Mouse (Mus musculus): ENCODE data around the gene Ddx42.
A peak's percentile ranks its signal among the peaks of the same experiment; 100 is the strongest.
"Not testable (repeated sequence)": the region's sequence is repeated elsewhere in the genome, so short reads cannot be mapped to it uniquely, and the experiment has no call there.

Gene Ddx42

DNA sequence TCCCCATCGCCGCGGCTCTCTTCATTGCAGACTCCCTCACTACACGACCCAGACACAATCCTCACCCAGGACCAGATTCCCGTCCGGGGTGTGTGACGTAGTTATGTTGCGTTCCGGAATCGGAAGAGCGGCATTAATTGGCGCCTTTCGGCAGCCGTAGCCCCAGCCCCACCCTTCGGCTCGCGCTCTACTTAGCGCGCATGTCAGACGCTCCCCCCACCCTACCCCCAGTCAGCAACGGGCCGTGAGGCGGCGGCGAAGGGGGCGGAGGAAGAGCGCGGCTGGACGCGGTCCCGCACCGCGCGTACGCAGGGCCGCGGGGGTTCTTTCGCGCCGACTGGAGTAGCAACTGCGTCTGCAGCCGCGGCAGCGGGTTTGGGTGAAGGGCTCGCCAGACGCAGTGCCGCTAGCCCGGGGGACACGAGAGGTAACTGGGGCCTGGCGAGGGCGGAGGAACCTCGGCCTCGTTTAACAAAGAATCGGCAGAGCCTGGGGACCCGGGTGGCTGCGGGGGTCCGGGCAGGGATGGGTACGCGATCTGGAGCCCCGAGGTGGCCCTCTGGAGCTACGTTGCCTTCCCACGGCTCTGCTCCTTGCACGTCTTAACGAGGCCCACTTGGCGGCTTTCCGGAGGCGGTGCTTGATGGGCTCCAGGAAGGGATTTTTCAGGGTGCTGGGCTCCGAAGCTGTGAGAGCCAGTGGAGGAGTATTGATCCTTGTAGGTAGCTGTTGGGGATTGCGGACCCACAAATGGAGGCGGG lies at the start of gene Ddx42:
Gene Ddx42 (plus strand): TSS at position 197 of the 761 bp plus-strand sequence.
- DNase-seq (ENCODE audit: low spot score): peak; percentile 98

DNA sequence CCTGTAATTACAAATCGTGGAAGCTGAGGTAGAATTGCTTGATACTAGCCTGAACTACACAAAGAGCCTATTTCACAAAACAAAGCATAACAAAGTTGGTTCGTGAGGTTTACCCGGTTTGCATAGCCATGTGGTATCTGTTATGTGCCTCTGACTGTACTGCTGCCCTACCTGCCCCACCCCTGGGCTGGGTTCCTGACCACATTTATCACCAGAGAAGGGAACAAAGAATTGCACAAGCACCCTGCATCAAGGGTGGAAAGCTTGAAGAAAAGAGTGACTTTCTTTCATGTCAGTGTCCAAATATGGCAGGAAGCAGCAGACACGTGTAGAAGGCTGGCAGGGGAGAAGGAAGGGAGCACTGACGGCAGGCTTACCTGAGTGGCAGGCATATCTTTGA lies 49.3 kb upstream of the Ddx42 start:
- DNase-seq (ENCODE audit: low spot score): no peak

GRCm38 (mm10) chr11:106170807-106171206 lies 45.9 kb upstream of the Ddx42 start:
- no peak for DNase-seq (ENCODE audit: low spot score)

- DNase-seq (ENCODE audit: low spot score): no peak
These were observed 43.5 kb upstream of the Ddx42 start for GRCm38 (mm10) chr11:106173228-106173627.

DNA sequence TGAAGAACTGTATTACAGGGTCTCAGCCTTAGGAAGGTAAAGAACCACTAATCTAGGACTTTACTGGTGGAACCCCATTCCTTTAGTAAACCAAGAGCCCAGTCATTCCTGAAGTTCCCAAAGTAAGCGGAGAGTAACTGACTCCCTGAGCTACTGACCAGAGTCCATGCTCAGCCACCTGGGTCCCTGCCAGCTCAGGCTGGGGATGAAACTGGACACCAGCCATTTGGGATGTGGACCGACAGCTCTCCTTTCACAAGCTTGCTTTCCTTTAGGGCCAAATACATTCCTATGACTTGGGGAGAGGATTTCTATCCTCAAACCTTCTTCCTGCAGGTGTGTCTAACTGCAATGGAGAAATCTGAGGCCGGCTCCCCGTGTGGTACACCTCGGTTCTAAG lies 42.4 kb upstream of the Ddx42 start:
- peak; percentile 72 for DNase-seq (ENCODE audit: low spot score)

DNA sequence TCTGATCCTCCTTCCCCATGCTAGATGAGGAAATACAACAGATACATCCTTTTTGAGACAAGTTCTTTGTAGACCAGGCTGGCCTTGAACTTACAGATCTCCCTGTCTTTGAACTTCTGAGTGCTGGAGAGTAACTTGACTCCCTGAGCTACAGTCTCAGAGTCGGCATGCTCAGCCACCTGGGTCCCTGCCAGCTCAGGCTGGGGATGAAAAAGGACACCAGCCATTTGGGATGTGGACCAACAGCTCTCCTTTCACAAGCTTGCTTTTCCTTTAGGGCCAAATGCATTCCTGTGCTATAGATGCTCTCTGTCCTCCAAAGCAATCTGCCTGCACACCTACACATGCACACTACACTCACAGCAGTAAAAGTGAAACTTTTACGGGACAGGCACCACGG lies 41.6 kb upstream of the Ddx42 start:
- no peak for DNase-seq (ENCODE audit: low spot score)

GRCm38 (mm10) chr11:106176372-106176771 lies 40.4 kb upstream of the Ddx42 start:
- no peak for DNase-seq (ENCODE audit: low spot score)

DNA sequence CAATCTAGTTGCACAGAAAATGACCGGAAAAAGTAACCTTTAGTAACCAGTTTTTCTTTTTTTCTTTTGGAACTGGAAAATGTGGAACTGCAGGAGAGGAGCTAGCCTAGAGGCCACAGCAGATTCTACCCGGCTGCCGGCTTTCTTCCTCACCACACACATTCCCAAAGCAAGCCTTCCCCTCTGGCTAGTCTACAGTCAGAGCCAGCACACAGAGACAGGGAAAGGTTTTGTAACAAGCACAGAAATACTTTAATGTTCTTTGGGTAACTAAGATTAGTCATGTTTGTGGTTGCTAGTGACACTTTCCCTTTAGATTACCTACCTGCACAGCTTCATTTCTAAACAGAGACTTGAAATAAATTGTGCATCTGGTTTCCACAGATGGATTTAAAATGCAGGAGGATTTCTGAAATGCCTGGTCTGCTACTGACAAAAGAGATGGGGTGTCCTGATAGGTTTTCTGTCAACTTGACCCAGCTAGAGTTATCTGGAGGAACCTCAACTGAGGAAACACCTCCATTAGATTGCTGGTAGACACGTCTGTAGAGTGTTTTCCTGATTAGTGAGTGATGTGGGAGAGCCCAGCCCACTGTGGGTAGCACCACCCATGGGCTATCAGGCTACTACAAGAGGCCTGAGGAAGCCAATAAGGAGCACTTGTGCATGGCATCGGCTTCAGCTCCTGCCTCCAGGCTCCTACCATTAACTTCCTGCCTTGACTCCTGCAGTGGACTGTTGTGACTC lies 38.5 kb upstream of the Ddx42 start:
- no peak for DNase-seq (ENCODE audit: low spot score)

- DNase-seq (ENCODE audit: low spot score): no peak
These were observed 36.8 kb upstream of the Ddx42 start for GRCm38 (mm10) chr11:106179711-106180448.

DNA sequence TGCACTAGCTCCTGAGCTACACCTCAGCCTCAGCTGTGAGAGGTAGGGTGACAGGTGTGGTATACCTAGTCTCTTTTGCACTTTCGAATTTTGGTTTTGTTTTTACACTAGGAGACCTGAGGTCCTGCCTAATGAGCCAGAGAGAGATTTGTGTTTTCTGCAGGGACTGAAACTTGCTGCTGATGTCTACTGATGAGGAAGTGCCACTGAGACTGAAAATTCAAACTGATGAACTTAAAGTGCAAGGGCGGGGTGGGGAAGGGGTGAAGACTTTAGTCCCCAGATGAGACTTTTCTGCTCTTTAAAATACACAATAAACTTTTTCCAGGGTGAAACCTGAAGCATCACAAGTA lies 36.3 kb upstream of the Ddx42 start:
- no peak for DNase-seq (ENCODE audit: low spot score)

DNA sequence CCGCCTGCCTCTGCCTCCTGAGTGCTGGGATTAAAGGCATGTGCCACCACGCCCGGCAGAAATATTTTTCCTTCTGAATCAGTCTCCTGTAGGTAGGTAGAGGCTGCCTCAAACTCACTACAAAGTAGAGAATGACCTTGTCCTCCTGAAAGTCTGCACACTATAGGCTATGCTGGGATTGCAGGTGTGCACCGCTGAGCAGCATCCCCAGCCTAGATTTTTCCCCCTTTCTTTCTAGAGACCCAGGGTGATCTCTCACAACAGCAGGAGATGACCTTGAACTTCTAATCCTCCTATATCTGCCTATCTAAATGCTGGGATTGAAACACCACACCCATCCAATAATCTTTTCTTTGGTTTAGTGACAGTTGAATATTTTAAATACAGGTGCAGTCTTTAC lies 29.4 kb upstream of the Ddx42 start:
- no peak for DNase-seq (ENCODE audit: low spot score)

DNA sequence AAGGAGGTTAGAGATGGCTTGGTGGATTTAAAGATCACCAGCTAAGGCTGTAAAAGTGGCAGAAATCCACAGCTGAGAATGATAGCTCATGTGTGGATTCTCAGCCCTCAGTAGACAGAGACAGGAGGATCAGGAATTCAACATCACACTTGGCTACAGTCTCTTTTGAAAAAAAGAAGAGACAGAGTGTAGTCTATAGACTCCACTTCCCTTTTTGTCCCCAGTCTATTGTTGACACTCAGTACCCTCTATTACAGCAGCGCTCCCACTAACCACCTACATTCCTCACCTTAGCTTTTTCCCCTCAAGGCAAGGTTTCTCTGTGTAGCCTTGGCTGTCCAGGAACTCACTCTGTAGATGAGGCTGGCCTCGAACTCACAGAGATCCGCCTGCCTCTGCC lies 25.0 kb upstream of the Ddx42 start:
- no peak for DNase-seq (ENCODE audit: low spot score)

DNA sequence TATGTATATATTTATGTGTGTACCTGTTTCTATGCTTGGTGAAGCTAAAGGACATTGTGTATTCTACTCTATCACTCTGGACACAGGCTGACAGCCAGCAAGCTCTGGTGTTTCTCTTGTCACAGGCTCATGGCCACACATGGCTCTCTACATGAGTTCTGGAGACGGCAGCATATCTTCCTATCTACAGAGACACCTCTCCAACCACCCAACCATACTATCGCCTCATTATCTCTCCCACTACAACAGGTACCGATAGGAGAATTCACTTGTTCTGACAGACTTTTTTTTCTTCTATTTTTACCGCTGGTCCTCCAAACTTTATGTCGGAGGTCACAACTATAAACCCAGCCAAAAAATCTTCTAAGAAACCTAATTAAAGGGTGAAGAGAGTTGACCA lies 24.5 kb upstream of the Ddx42 start:
- DNase-seq (ENCODE audit: low spot score): no peak

DNA sequence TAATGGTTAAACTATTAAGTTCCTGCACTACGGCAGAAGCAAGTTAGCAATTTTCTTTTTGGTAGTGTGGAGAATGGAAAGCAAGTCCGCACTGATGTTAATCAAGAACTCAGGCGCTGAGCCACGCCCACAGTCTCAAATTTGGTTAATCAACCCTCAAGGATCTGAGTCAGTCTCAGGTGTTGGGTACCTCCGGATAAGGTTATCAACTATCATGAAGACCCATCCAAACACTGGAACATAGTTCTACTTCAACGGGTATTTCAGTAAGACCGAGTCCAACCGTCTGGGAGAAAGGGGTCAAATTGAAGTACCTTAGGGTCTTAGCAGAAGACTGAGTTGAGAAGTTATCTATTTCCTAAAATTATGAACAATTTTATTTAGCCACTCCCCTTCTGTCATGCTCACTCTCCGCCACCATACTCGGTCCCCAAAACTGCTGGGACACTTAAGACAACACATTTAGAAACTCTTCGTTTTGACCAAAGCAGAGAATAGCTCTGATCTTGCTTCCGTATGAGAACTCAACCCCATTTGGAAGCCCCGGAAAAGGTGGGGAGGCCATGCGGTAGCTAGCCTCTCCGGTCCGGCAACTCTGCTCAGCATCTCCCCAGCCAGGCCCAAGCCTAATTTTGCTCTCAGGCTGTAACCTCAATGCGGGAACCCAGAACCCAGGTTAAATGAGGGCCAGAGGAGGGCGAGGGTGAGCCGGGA lies 23.9 kb upstream of the Ddx42 start:
- no peak for DNase-seq (ENCODE audit: low spot score)

GRCm38 (mm10) chr11:106193371-106194154 lies 23.2 kb upstream of the Ddx42 start:
- DNase-seq (ENCODE audit: low spot score): peak; percentile 99

- DNase-seq (ENCODE audit: low spot score): no peak
These were observed 22.6 kb upstream of the Ddx42 start for GRCm38 (mm10) chr11:106194155-106194541.

- DNase-seq (ENCODE audit: low spot score): no peak
These were observed 21.8 kb upstream of the Ddx42 start for GRCm38 (mm10) chr11:106194891-106195290.

DNA sequence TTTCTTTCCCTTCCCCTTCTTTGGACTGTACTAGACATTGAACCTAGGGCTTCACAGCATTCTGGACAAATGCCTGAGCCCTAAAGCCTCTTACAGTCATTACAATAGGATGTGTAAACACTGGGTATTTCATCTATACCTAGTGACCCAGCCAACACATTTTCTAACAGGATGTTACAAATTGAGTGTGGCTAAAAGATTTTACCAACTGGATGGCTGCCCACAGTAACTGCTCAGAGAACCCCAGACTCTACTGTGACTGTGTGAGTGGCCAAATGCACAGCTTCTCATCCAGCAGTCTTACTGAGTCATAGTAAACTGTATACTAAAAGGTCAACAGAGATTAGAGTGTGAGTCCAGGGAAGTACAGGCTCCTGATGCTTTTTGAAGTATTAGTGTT lies 21.4 kb upstream of the Ddx42 start:
- peak; percentile 41 for DNase-seq (ENCODE audit: low spot score)

- DNase-seq (ENCODE audit: low spot score): no peak
These were observed 18.4 kb upstream of the Ddx42 start for GRCm38 (mm10) chr11:106198277-106198676.

GRCm38 (mm10) chr11:106199997-106200396 lies 16.7 kb upstream of the Ddx42 start:
- not testable (repeated sequence) for DNase-seq (ENCODE audit: low spot score)

GRCm38 (mm10) chr11:106200756-106201155 lies 16.0 kb upstream of the Ddx42 start:
- DNase-seq (ENCODE audit: low spot score): no peak

Measured in adipocyte (in vitro differentiated cells).